ENCODE assay signal across 25 mouse cellular contexts in genomic region chr8:95528750-95529310, GRCm38 (mm10). TPM values are rescaled to one million over a fixed set of nuclear protein-coding genes. Genes with fewer than 3 reads are reported as not detected.
A peak's percentile ranks its signal among the peaks of the same experiment; 100 is the strongest.
DNase-seq lines count a peak whose midpoint lies in the region; ATAC-seq and TF ChIP-seq lines count a peak whose summit lies in the region.
"Had no signal": no experiment of that assay in that cellular context is flagged by ENCODE, and none has a peak within 500 bp of the region (broad histone marks: within the 10 kb centered on the region; RNA-seq: fewer than 3 reads in every experiment).

No protein-coding gene starts in this region.

- no peaks in the 10 kb centered on the region for H3K36me3 ChIP-seq in intestine, postnatal 0 days (ENCODE audit: control insufficient read depth, insufficient read depth)
- no peaks in the 10 kb centered on the region for H3K36me3 ChIP-seq in intestine, embryonic 16.5 days (ENCODE audit: control insufficient read depth, insufficient read depth, low read length)
- no peaks in the 10 kb centered on the region for H3K36me3 ChIP-seq in ES-Bruce4 (ENCODE audit: control insufficient read depth, insufficient read depth, low read length, poor library complexity, severe bottlenecking)
- H3K36me3 ChIP-seq: embryonic facial prominence, embryonic 12.5 days; hindbrain, embryonic 15.5 days; limb, embryonic 15.5 days; neural tube, embryonic 12.5 days had no signal

- peak; percentile 7 for DNase-seq in lung, postnatal 10 days
- no peak for DNase-seq in lung, postnatal 36 days
- no peak for DNase-seq in brain, embryonic 14.5 days (ENCODE audit: low read depth)
- DNase-seq in heart, postnatal 14 days: no peak
- no peak for DNase-seq in MN1 (ENCODE audit: low spot score)
- DNase-seq: adrenal gland, postnatal 36 days; cerebellum, adult 9-10 months; gastrocnemius, postnatal 14 days; heart, postnatal 10 days; kidney, adult 18-20 months; kidney, postnatal 14 days; right cerebral cortex, postnatal 14 days had no signal

- WGBS in intestine, postnatal 0 days: 60% methylated on average over 9 of the region's 9 CpGs
- WGBS in intestine, embryonic 16.5 days: 65% methylated on average over 9 of the region's 9 CpGs

- TF ChIP-seq POLR2A in ES-Bruce4 (IDR thresholded peaks at IDR 0.05; ENCODE audit: insufficient read depth, low read length): no peak
- no peak for TF ChIP-seq POLR2A in brain, embryonic 14.5 days (IDR thresholded peaks at IDR 0.05; ENCODE audit: borderline replicate concordance, extremely low read depth, insufficient read depth, insufficient read length, poor library complexity, severe bottlenecking)

- no peaks in the 10 kb centered on the region for H3K27me3 ChIP-seq in intestine, postnatal 0 days (replicated peaks; ENCODE audit: control insufficient read depth, insufficient read depth, low read length)
- no peaks in the 10 kb centered on the region for H3K27me3 ChIP-seq in intestine, embryonic 16.5 days (replicated peaks; ENCODE audit: control insufficient read depth, insufficient read depth, low read length)
- H3K27me3 ChIP-seq in ES-Bruce4 (ENCODE audit: control insufficient read depth, insufficient read depth, low read length, poor library complexity, severe bottlenecking): no peaks in the 10 kb centered on the region
- H3K27me3 ChIP-seq: embryonic facial prominence, embryonic 12.5 days; hindbrain, embryonic 15.5 days; limb, embryonic 15.5 days; neural tube, embryonic 12.5 days had no signal

- TF ChIP-seq EP300 in ES-Bruce4 (IDR thresholded peaks at IDR 0.05; ENCODE audit: insufficient read depth, low read depth, low read length): no peak

- no peak overlapping the region for H3K4me2 ChIP-seq in intestine, postnatal 0 days (replicated peaks; ENCODE audit: low read depth)
- no peak overlapping the region for H3K4me2 ChIP-seq in intestine, embryonic 16.5 days (ENCODE audit: low read depth, low read length)
- H3K4me2 ChIP-seq: embryonic facial prominence, embryonic 12.5 days; hindbrain, embryonic 15.5 days; limb, embryonic 15.5 days; neural tube, embryonic 12.5 days had no signal

- no peak for ATAC-seq in intestine, postnatal 0 days
- no peak for ATAC-seq in intestine, embryonic 16.5 days

- H3K4me1 ChIP-seq in intestine, postnatal 0 days (replicated peaks; ENCODE audit: control insufficient read depth, insufficient read depth, low read length): no peaks in the 10 kb centered on the region
- peaks cover 3% of the 10 kb centered on the region; the same call in 1 of the 2 replicates for H3K4me1 ChIP-seq in intestine, embryonic 16.5 days (ENCODE audit: control insufficient read depth, insufficient read depth, low read length)
- H3K4me1 ChIP-seq in ES-Bruce4 (ENCODE audit: control insufficient read depth, insufficient read depth, low read length): peaks cover 5% of the 10 kb centered on the region

- peak; percentile 14; the same call in 1 of the 2 replicates for TF ChIP-seq CTCF in intestine, postnatal 0 days (IDR thresholded peaks at IDR 0.05; ENCODE audit: low read depth)
- TF ChIP-seq CTCF in ES-Bruce4 (IDR thresholded peaks at IDR 0.05; ENCODE audit: low read depth, low read length): peak; percentile 68
- peak; percentile 20; the same call in 1 of the 2 replicates for TF ChIP-seq CTCF in brain, embryonic 14.5 days (IDR thresholded peaks at IDR 0.05; ENCODE audit: borderline replicate concordance, extremely low read depth, insufficient read depth, insufficient read length)

- intact Hi-C loops in heart, postnatal 14 days (cut with DNase I): no loop called here

- H3K27ac ChIP-seq in intestine, postnatal 0 days (ENCODE audit: low read depth, low read length): no peak overlapping the region
- no peak overlapping the region for H3K27ac ChIP-seq in intestine, embryonic 16.5 days (ENCODE audit: low read length)
- H3K27ac ChIP-seq in ES-Bruce4 (ENCODE audit: insufficient read depth, low read length): no peak overlapping the region
- H3K27ac ChIP-seq: embryonic facial prominence, embryonic 12.5 days; hindbrain, embryonic 15.5 days; limb, embryonic 15.5 days; neural tube, embryonic 12.5 days had no signal

- no peak overlapping the region for H3K9ac ChIP-seq in intestine, postnatal 0 days (ENCODE audit: low read depth, low read length)
- no peak overlapping the region for H3K9ac ChIP-seq in intestine, embryonic 16.5 days (ENCODE audit: low read depth, low read length)
- H3K9ac ChIP-seq in ES-Bruce4 (ENCODE audit: low read depth, poor library complexity, severe bottlenecking): no peak overlapping the region
- H3K9ac ChIP-seq: embryonic facial prominence, embryonic 12.5 days; hindbrain, embryonic 15.5 days; limb, embryonic 15.5 days; neural tube, embryonic 12.5 days had no signal

- no peaks in the 10 kb centered on the region for H3K9me3 ChIP-seq in intestine, postnatal 0 days (ENCODE audit: control insufficient read depth)
- H3K9me3 ChIP-seq in intestine, embryonic 16.5 days (ENCODE audit: control insufficient read depth, low read length): 0 out of 2 replicates have a peak, but pooled peaks cover 3% of the 10 kb centered on the region
- no peaks in the 10 kb centered on the region for H3K9me3 ChIP-seq in ES-Bruce4 (replicated peaks; ENCODE audit: control insufficient read depth, insufficient read depth, low read length, poor library complexity, severe bottlenecking)
- H3K9me3 ChIP-seq: embryonic facial prominence, embryonic 12.5 days; hindbrain, embryonic 15.5 days; limb, embryonic 15.5 days; neural tube, embryonic 12.5 days had no signal

- no peak overlapping the region for H3K4me3 ChIP-seq in intestine, postnatal 0 days (ENCODE audit: low read depth, low read length)
- H3K4me3 ChIP-seq in intestine, embryonic 16.5 days (ENCODE audit: low read length): no peak overlapping the region
- no peak overlapping the region for H3K4me3 ChIP-seq in ES-Bruce4 (ENCODE audit: low read depth, low read length)
- H3K4me3 ChIP-seq: embryonic facial prominence, embryonic 12.5 days; hindbrain, embryonic 15.5 days; limb, embryonic 15.5 days; neural tube, embryonic 12.5 days had no signal

RNA-seq across cellular contexts. Expression of gene Ccdc113, which starts 5.1 kb away (rescaled TPM):
- 0.14 and 0.20 TPM in 2 replicates for polyA plus RNA-seq in intestine, postnatal 0 days (2015; fragmentation: Nextera tagmentation; extraction: Ambion mirVana)
- polyA plus RNA-seq in intestine, embryonic 16.5 days (2015; fragmentation: Nextera tagmentation; extraction: Ambion mirVana): 0.13 TPM in 1 of 2 replicates, not detected in the other
- polyA plus RNA-seq in ES-Bruce4 (2011; ENCODE audit: insufficient read depth, insufficient read length, low read depth, missing spikeins): 0.52 and 1.9 TPM in 2 replicates
- polyA plus RNA-seq in brain, embryonic 14.5 days (2012; rRNA removed): 0.82 and 1.4 TPM in 2 replicates
- not detected for total RNA-seq in heart, postnatal 14 days (2021)
- total RNA-seq: gastrocnemius, postnatal 14 days; heart, adult 8-10 months; monocyte, adult 5-6 weeks had no signal

RNA-seq across cellular contexts. Expression of gene Csnk2a2, which starts 39.0 kb away (rescaled TPM):
- polyA plus RNA-seq in intestine, postnatal 0 days (2015; fragmentation: Nextera tagmentation; extraction: Ambion mirVana): 6.7 and 7.2 TPM in 2 replicates
- polyA plus RNA-seq in intestine, embryonic 16.5 days (2015; fragmentation: Nextera tagmentation; extraction: Ambion mirVana): 5.1 and 5.5 TPM in 2 replicates
- polyA plus RNA-seq in ES-Bruce4 (2011; ENCODE audit: insufficient read depth, insufficient read length, low read depth, missing spikeins): 210 and 236 TPM in 2 replicates
- 43.8 and 51.8 TPM in 2 replicates for polyA plus RNA-seq in brain, embryonic 14.5 days (2012; rRNA removed)
- total RNA-seq in heart, postnatal 14 days (2021): 10 to 100 TPM; 32.8 to 35.0 TPM

RNA-seq across cellular contexts. Expression of gene Prss54, which starts 47.3 kb away (rescaled TPM):
- not detected in 2 replicates for polyA plus RNA-seq in intestine, postnatal 0 days (2015; fragmentation: Nextera tagmentation; extraction: Ambion mirVana)
- polyA plus RNA-seq in intestine, embryonic 16.5 days (2015; fragmentation: Nextera tagmentation; extraction: Ambion mirVana): not detected in 2 replicates
- polyA plus RNA-seq in ES-Bruce4 (2011; ENCODE audit: insufficient read depth, insufficient read length, low read depth, missing spikeins): not detected in 2 replicates
- not detected in 2 replicates for polyA plus RNA-seq in brain, embryonic 14.5 days (2012; rRNA removed)
- total RNA-seq in heart, postnatal 14 days (2021): not detected
- total RNA-seq: adrenal gland, postnatal 36 days; gastrocnemius, postnatal 14 days; heart, adult 8-10 months; heart, postnatal 10 days; layer of hippocampus, postnatal 10 days; left cerebral cortex, postnatal 10 days; monocyte, adult 5-6 weeks had no signal
- polyA plus RNA-seq: embryonic facial prominence, embryonic 12.5 days; hindbrain, embryonic 15.5 days; limb, embryonic 15.5 days; lung, embryonic 16.5 days; neural tube, embryonic 12.5 days; stomach, embryonic 16.5 days had no signal

Comparison
In these comparisons a context has a peak if more than half of its experiments do, and no peak if none do; other contexts are left out.
1. CTCF ChIP-seq: peak in every context shown above with its lines; median percentile 68 in ES-Bruce4; 20 in brain, embryonic 14.5 days; 14 in intestine, postnatal 0 days.